Mouse (Mus musculus): ENCODE results near the gene Rrp9.

GRCm38 (mm10) chr9:106451298-106451697, 24.5 kb upstream of the Rrp9 start:
- no peak for TF ChIP-seq KAT2A (conservative IDR thresholded peaks at IDR 0.05; ENCODE audit: low read depth, low read length)
- TF ChIP-seq POLR2A (IDR thresholded peaks at IDR 0.05; ENCODE audit: control insufficient read depth in 1 of 2, insufficient read depth in 1 of 2, low read depth in 1 of 2, low read length in 2 of 2, poor library complexity in 1 of 2) = no peak
- TF ChIP-seq ZC3H11A (IDR thresholded peaks at IDR 0.05; ENCODE audit: low read depth, low read length) = no peak
- no peak for TF ChIP-seq CTCF (IDR thresholded peaks at IDR 0.05 in 2 of 3, conservative IDR thresholded peaks at IDR 0.05 in 1 of 3; ENCODE audit: control insufficient read depth in 1 of 3, insufficient read depth in 1 of 3, low read depth in 2 of 3, low read length in 3 of 3, poor library complexity in 1 of 3, severe bottlenecking in 1 of 3)
- TF ChIP-seq TAL1 (IDR thresholded peaks at IDR 0.05; ENCODE audit: low read length) = no peak
- TF ChIP-seq NELFE (IDR thresholded peaks at IDR 0.05; ENCODE audit: low read depth, low read length) = no peak
- TF ChIP-seq RAD21 (IDR thresholded peaks at IDR 0.05; ENCODE audit: low read depth, low read length) = no peak
- no peak for TF ChIP-seq POLR2AphosphoS5 (IDR thresholded peaks at IDR 0.05; ENCODE audit: borderline replicate concordance, low read depth, low read length)
